Mouse (Mus musculus): ENCODE results near the gene Tepsin. TPM values are rescaled to one million over a fixed set of nuclear protein-coding genes. Genes with fewer than 3 reads are reported as not detected.

The Tepsin gene
- polyA plus RNA-seq, 1 experiment from 2014 or later, result 13.5 TPM

DNA sequence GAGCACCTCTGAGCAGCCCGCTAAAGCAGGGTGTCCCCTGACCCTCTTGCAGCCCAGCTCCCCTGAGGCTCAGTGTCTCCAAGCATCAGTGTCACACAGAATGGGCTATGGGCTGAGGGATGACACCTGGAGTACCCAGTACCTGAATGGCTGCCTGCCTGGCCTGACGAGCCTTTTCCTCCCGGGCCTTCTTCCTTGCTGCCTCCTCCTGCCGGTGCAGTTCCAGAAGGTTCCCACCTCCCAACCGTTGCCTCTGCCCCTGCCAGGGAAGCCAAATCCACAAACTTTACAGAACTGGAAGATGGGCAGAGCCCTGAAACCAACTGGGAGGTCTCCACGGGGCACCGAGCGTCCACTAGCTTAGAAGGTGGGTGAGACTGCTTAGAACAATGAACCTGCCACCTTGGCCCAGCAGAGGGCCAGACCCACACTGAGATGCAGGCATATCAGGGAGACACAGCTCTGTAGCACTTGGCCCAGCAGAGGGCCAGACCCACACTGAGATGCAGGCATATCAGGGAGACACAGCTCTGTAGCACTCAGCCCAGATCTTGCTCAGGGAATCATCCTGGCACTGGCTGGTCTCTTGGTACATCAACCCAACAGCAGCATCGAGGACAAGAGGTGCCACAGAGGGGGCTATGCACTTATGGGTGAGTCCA, 25.4 kb downstream of the Tepsin start:
- H3K27ac ChIP-seq (replicated peaks), result no peak overlapping the region
- no peak overlapping the region for H3K4me3 ChIP-seq
- no peak overlapping the region for H3K4me2 ChIP-seq
- no peak for ATAC-seq (ENCODE audit: extremely low read depth, insufficient number of reproducible peaks, low FRiP score, low TSS enrichment)
- H3K9me3 ChIP-seq, result no peaks in the 10 kb centered on the region
- no peaks in the 10 kb centered on the region for H3K27me3 ChIP-seq (replicated peaks)
- H3K4me1 ChIP-seq, result no peaks in the 10 kb centered on the region
- H3K9ac ChIP-seq, result no peak overlapping the region
- 85% methylated on average over 9 of the region's 9 CpGs for WGBS
- H3K36me3 ChIP-seq, result peaks cover 98% of the 10 kb centered on the region

GRCm38 (mm10) chr11:120071731-120072320, 26.7 kb downstream of the Tepsin start:
- no peaks in the 10 kb centered on the region for H3K4me1 ChIP-seq
- no peak overlapping the region for H3K4me2 ChIP-seq
- no peak overlapping the region for H3K9ac ChIP-seq
- H3K9me3 ChIP-seq, result no peaks in the 10 kb centered on the region
- no peak overlapping the region for H3K27ac ChIP-seq (replicated peaks)
- WGBS, result 80% methylated on average over 7 of the region's 7 CpGs
- H3K27me3 ChIP-seq (replicated peaks), result no peaks in the 10 kb centered on the region
- ATAC-seq (ENCODE audit: extremely low read depth, insufficient number of reproducible peaks, low FRiP score, low TSS enrichment), result no peak
- no peak overlapping the region for H3K4me3 ChIP-seq
- peaks cover 98% of the 10 kb centered on the region for H3K36me3 ChIP-seq

DNA sequence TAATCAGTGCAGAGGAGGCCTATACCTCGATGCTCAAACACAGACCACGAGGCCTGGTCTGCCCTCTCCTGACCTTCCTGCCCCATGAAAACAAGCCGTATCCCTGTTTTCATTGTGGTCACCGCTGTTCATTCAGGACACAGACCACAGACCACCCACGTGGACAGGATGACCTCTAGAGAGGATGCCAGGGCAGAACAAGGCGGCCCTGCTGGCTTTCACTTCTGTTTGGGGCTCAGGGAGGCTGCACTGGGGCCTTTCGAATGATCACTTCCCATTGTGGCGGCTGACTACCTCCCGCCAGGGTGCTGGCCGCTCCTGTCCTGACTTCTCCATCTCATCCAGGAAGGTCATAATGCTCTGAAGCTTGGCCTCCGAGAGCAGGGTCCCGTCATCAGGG, 27.5 kb downstream of the Tepsin start:
- Histone ChIP-seq H3K4me2 (no peak overlapping the region), H3K27me3 (replicated peaks) (no peaks in the 10 kb centered on the region), H3K9me3 (no peaks in the 10 kb centered on the region), H3K4me1 (peaks cover 4% of the 10 kb centered on the region), H3K27ac (replicated peaks) (no peak overlapping the region), H3K36me3 (peaks cover 98% of the 10 kb centered on the region), H3K4me3 (no peak overlapping the region), H3K9ac (no peak overlapping the region)
- WGBS, result 75% methylated on average over 12 of the region's 12 CpGs
- ATAC-seq (ENCODE audit: extremely low read depth, insufficient number of reproducible peaks, low FRiP score, low TSS enrichment), result no peak

DNA sequence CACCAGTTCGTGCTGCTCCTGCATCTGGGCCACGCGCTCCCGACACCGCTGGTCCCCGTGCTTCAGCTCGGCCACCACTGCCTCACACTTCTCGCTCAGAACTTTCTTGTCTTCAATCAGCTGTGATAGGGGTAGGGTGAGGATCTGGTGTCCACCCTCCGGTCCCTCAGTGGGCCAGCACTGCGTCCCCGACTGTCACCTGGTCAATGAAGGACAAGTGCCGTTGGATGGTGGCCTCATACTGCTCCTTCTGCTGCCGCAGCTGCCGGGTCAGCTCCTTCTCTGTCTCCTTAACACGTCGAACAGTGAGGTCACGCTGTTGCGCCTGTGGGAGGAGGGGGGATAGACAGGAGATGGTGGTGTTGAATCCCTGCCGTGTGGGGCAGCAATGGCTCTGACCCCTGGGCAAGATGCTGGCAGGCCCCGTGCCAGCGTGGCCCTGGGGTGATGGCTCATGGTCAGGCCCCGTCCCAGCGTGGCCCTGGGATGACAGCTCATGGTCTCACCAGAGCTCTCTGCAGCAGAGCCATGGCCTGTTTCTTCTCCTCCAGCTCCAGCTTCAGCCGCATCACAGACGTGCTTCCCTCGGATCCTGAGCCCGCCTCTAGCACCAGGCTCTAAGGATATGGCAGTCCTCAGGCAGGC, 28.1 kb downstream of the Tepsin start:
- Histone ChIP-seq H3K4me3 (no peak overlapping the region), H3K9me3 (no peaks in the 10 kb centered on the region), H3K4me1 (peaks cover 10% of the 10 kb centered on the region), H3K36me3 (peaks cover 95% of the 10 kb centered on the region), H3K27ac (replicated peaks) (no peak overlapping the region), H3K27me3 (replicated peaks) (no peaks in the 10 kb centered on the region), H3K9ac (no peak overlapping the region), H3K4me2 (no peak overlapping the region)
- WGBS, result 89% methylated on average over 27 of the region's 27 CpGs
- ATAC-seq (ENCODE audit: extremely low read depth, insufficient number of reproducible peaks, low FRiP score, low TSS enrichment), result no peak

GRCm38 (mm10) chr11:120069261-120069660, 29.3 kb downstream of the Tepsin start:
- Histone ChIP-seq H3K27ac (replicated peaks) (no peak overlapping the region), H3K4me1 (peaks cover 12% of the 10 kb centered on the region), H3K9ac (peak overlapping the region; percentile 44; the same call in 1 of the 2 replicates), H3K4me2 (no peak overlapping the region), H3K36me3 (peaks cover 91% of the 10 kb centered on the region), H3K4me3 (no peak overlapping the region), H3K9me3 (no peaks in the 10 kb centered on the region), H3K27me3 (replicated peaks) (no peaks in the 10 kb centered on the region)
- no peak for ATAC-seq (ENCODE audit: extremely low read depth, insufficient number of reproducible peaks, low FRiP score, low TSS enrichment)
- 44% methylated on average over 11 of the region's 11 CpGs for WGBS

GRCm38 (mm10) chr11:120067834-120068233, 30.7 kb downstream of the Tepsin start:
- Histone ChIP-seq H3K4me3 (no peak overlapping the region), H3K4me2 (no peak overlapping the region), H3K9me3 (no peaks in the 10 kb centered on the region), H3K36me3 (peaks cover 92% of the 10 kb centered on the region), H3K4me1 (peaks cover 12% of the 10 kb centered on the region), H3K27ac (replicated peaks) (no peak overlapping the region), H3K27me3 (replicated peaks) (no peaks in the 10 kb centered on the region), H3K9ac (no peak overlapping the region)
- ATAC-seq (ENCODE audit: extremely low read depth, insufficient number of reproducible peaks, low FRiP score, low TSS enrichment), result no peak
- 69% methylated on average over 17 of the region's 17 CpGs for WGBS

GRCm38 (mm10) chr11:120065291-120065690, 33.2 kb downstream of the Tepsin start:
- no peaks in the 10 kb centered on the region for H3K27me3 ChIP-seq (replicated peaks)
- H3K4me3 ChIP-seq, result peak overlapping the region; percentile 14
- peaks cover 67% of the 10 kb centered on the region for H3K36me3 ChIP-seq
- H3K9me3 ChIP-seq, result no peaks in the 10 kb centered on the region
- H3K4me2 ChIP-seq, result peak overlapping the region; percentile 48
- ATAC-seq (ENCODE audit: extremely low read depth, insufficient number of reproducible peaks, low FRiP score, low TSS enrichment), result no peak; the same call in 1 of the 2 replicates
- H3K9ac ChIP-seq, result peak overlapping the region; percentile 37
- H3K4me1 ChIP-seq, result peaks cover 12% of the 10 kb centered on the region
- 27% methylated on average over 10 of the region's 10 CpGs for WGBS
- H3K27ac ChIP-seq (replicated peaks), result peak overlapping the region; percentile 40

- Histone ChIP-seq H3K4me1 (peaks cover 12% of the 10 kb centered on the region), H3K4me3 (no peak overlapping the region), H3K36me3 (peaks cover 61% of the 10 kb centered on the region), H3K9me3 (no peaks in the 10 kb centered on the region), H3K4me2 (no peak overlapping the region), H3K27ac (replicated peaks) (no peak overlapping the region), H3K9ac (no peak overlapping the region), H3K27me3 (replicated peaks) (no peaks in the 10 kb centered on the region)
- no peak for ATAC-seq (ENCODE audit: extremely low read depth, insufficient number of reproducible peaks, low FRiP score, low TSS enrichment)
- WGBS, result 87% methylated on average over 11 of the region's 11 CpGs
Measured at GRCm38 (mm10) chr11:120064668-120065040, 33.9 kb downstream of the Tepsin start.

GRCm38 (mm10) chr11:120064006-120064667, 34.4 kb downstream of the Tepsin start:
- H3K27me3 ChIP-seq (replicated peaks), result no peaks in the 10 kb centered on the region
- H3K9ac ChIP-seq, result no peak overlapping the region
- H3K9me3 ChIP-seq, result no peaks in the 10 kb centered on the region
- no peak overlapping the region for H3K27ac ChIP-seq (replicated peaks)
- H3K36me3 ChIP-seq, result peaks cover 56% of the 10 kb centered on the region
- ATAC-seq (ENCODE audit: extremely low read depth, insufficient number of reproducible peaks, low FRiP score, low TSS enrichment), result no peak
- H3K4me1 ChIP-seq, result peaks cover 12% of the 10 kb centered on the region
- WGBS, result 87% methylated on average over 13 of the region's 13 CpGs
- H3K4me3 ChIP-seq, result no peak overlapping the region
- H3K4me2 ChIP-seq, result no peak overlapping the region

DNA sequence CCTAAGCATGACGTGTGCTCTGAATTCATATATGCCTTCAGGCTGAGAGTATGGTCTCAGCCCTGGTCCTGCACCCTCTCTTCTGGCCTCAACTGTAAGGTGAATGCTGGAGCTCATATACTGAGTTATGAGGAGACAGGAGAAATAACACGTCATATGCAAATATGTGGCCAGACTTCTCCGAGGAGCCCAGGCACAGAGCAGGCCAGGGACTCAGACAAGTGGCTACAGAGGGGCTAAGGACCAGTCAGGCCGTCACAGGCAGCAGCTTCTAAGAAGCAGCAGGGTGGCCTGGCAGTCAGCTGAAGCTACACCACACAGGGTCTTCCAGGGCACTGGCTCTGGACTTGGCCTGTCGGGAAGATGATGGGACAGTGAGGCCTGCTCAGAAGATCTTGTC, 35.2 kb downstream of the Tepsin start:
- 77% methylated on average over 5 of the region's 5 CpGs for WGBS
- H3K4me2 ChIP-seq, result no peak overlapping the region
- H3K9ac ChIP-seq, result no peak overlapping the region
- no peak overlapping the region for H3K4me3 ChIP-seq
- H3K36me3 ChIP-seq, result peaks cover 47% of the 10 kb centered on the region
- no peaks in the 10 kb centered on the region for H3K27me3 ChIP-seq (replicated peaks)
- no peaks in the 10 kb centered on the region for H3K9me3 ChIP-seq
- ATAC-seq (ENCODE audit: extremely low read depth, insufficient number of reproducible peaks, low FRiP score, low TSS enrichment), result no peak
- no peak overlapping the region for H3K27ac ChIP-seq (replicated peaks)
- H3K4me1 ChIP-seq, result peaks cover 12% of the 10 kb centered on the region

GRCm38 (mm10) chr11:120060634-120061033, 37.9 kb downstream of the Tepsin start:
- 77% methylated on average over 8 of the region's 8 CpGs for WGBS
- no peak overlapping the region for H3K4me2 ChIP-seq
- H3K4me1 ChIP-seq, result peaks cover 4% of the 10 kb centered on the region
- H3K27me3 ChIP-seq (replicated peaks), result no peaks in the 10 kb centered on the region
- ATAC-seq (ENCODE audit: extremely low read depth, insufficient number of reproducible peaks, low FRiP score, low TSS enrichment), result no peak
- H3K9ac ChIP-seq, result no peak overlapping the region
- no peak overlapping the region for H3K4me3 ChIP-seq
- no peaks in the 10 kb centered on the region for H3K9me3 ChIP-seq
- H3K27ac ChIP-seq (replicated peaks), result no peak overlapping the region
- peaks cover 21% of the 10 kb centered on the region for H3K36me3 ChIP-seq
